Mouse (Mus musculus): ENCODE measurements at regions not wholly inside any gene's neighbourhood (a gene's known extent, or its start where the extent isn't known, plus 50 kb on each side); places are given as distances from the start of the nearest gene placed in this dataset. TPM values are rescaled to one million over a fixed set of nuclear protein-coding genes. Genes with fewer than 3 reads are reported as not detected.

DNA sequence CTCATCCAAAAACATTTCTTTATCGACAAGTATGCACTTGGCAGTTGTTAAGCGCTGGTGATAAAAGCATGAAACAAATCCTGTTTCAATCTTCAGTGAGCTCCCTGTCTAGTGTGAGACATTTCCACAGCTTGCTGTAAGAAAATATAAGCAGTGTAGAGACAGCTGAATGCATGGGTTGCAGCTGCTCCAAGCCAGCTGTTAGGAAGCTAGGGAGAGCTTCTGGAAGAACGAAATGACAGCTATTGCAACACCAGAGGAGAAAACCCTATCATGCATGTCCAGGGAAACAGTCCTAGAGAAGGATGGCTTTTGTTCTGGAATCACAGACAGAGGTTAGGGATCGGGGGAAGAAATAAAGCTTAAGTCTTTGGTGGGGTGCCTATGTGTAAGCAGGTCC is 55.4 kb upstream of the Lrrn1 start:
- no peak for DNase-seq (ENCODE audit: extremely low spot score in 1 of 2, low spot score in 2 of 2)
- intact Hi-C loops (cut with DNase I) = no loop called here

Small RNA genes in the stretch of these regions (microRNA-seq; reads per million reads assigned to microRNA genes)
- gene Gm27690 = not detected
